9 mouse cellular contexts compared by ENCODE assay signal in genomic region chr6:31197631-31198338, GRCm38 (mm10).
DNase-seq lines count a peak whose midpoint lies in the region; ATAC-seq and TF ChIP-seq lines count a peak whose summit lies in the region.
"Had no signal": no experiment of that assay in that cellular context is flagged by ENCODE, and none has a peak within 500 bp of the region (broad histone marks: within the 10 kb centered on the region; RNA-seq: fewer than 3 reads in every experiment).

No protein-coding gene starts in this region.

- no peak for DNase-seq in kidney, postnatal 0 days (ENCODE audit: low spot score)
- DNase-seq in 3T3-L1 (ENCODE audit: low read depth, low spot score), result peak; percentile 48
- DNase-seq in cerebellum, postnatal 14 days, result peak; percentile 58 to 60
- DNase-seq in urinary bladder, postnatal 36 days (ENCODE audit: low spot score in 2 of 2), result no peak
- DNase-seq: adrenal gland, adult 2 months had no signal

- no peak for TF ChIP-seq POLR2A in ES-Bruce4 (IDR thresholded peaks at IDR 0.05; ENCODE audit: insufficient read depth, low read length)

- no peaks in the 10 kb centered on the region for H3K9me3 ChIP-seq in kidney, postnatal 0 days (replicated peaks; ENCODE audit: low read length)
- H3K9me3 ChIP-seq in kidney, embryonic 14.5 days (ENCODE audit: control insufficient read depth, low read length), result no peaks in the 10 kb centered on the region
- no peaks in the 10 kb centered on the region for H3K9me3 ChIP-seq in ES-Bruce4 (replicated peaks; ENCODE audit: control insufficient read depth, insufficient read depth, low read length, poor library complexity, severe bottlenecking)
- H3K9me3 ChIP-seq in hindbrain, embryonic 16.5 days (ENCODE audit: control insufficient read depth, low read length), result no peaks in the 10 kb centered on the region

- H3K27me3 ChIP-seq in kidney, postnatal 0 days (ENCODE audit: insufficient read depth, low read length), result no peaks in the 10 kb centered on the region
- H3K27me3 ChIP-seq in kidney, embryonic 14.5 days (ENCODE audit: control insufficient read depth, insufficient read depth, low read length), result no peaks in the 10 kb centered on the region
- H3K27me3 ChIP-seq in ES-Bruce4 (ENCODE audit: control insufficient read depth, insufficient read depth, low read length, poor library complexity, severe bottlenecking), result no peaks in the 10 kb centered on the region
- no peaks in the 10 kb centered on the region for H3K27me3 ChIP-seq in hindbrain, embryonic 16.5 days (replicated peaks; ENCODE audit: control insufficient read depth, insufficient read depth, low read length)

- TF ChIP-seq CTCF in kidney, postnatal 0 days (IDR thresholded peaks at IDR 0.05; ENCODE audit: low read depth), result peak; percentile 51
- peak; percentile 75 for TF ChIP-seq CTCF in ES-Bruce4 (IDR thresholded peaks at IDR 0.05; ENCODE audit: low read depth, low read length)

- WGBS in kidney, postnatal 0 days, result 52% methylated on average over 4 of the region's 4 CpGs
- WGBS in kidney, embryonic 14.5 days, result 62% methylated on average over 4 of the region's 4 CpGs
- 64% methylated on average over 4 of the region's 4 CpGs for WGBS in hindbrain, embryonic 16.5 days

- no peak overlapping the region for H3K4me3 ChIP-seq in kidney, postnatal 0 days (replicated peaks; ENCODE audit: low read depth, low read length)
- no peak overlapping the region for H3K4me3 ChIP-seq in kidney, embryonic 14.5 days (ENCODE audit: low read length)
- H3K4me3 ChIP-seq in ES-Bruce4 (ENCODE audit: low read depth, low read length), result no peak overlapping the region
- no peak overlapping the region for H3K4me3 ChIP-seq in hindbrain, embryonic 16.5 days (ENCODE audit: low read length)

- H3K36me3 ChIP-seq in kidney, postnatal 0 days (ENCODE audit: insufficient read depth, low read length), result no peaks in the 10 kb centered on the region
- H3K36me3 ChIP-seq in kidney, embryonic 14.5 days (ENCODE audit: control insufficient read depth, insufficient read depth, low read length), result no peaks in the 10 kb centered on the region
- H3K36me3 ChIP-seq in ES-Bruce4 (ENCODE audit: control insufficient read depth, insufficient read depth, low read length, poor library complexity, severe bottlenecking), result no peaks in the 10 kb centered on the region
- H3K36me3 ChIP-seq in hindbrain, embryonic 16.5 days (ENCODE audit: control insufficient read depth, insufficient read depth, low read length), result no peaks in the 10 kb centered on the region

- no peak overlapping the region for H3K9ac ChIP-seq in kidney, postnatal 0 days (ENCODE audit: low read depth, low read length)
- no peak overlapping the region for H3K9ac ChIP-seq in kidney, embryonic 14.5 days (ENCODE audit: low read depth, low read length)
- no peak overlapping the region for H3K9ac ChIP-seq in ES-Bruce4 (ENCODE audit: low read depth, poor library complexity, severe bottlenecking)
- no peak overlapping the region for H3K9ac ChIP-seq in hindbrain, embryonic 16.5 days (ENCODE audit: low read depth, low read length)

- no peak for TF ChIP-seq EP300 in ES-Bruce4 (IDR thresholded peaks at IDR 0.05; ENCODE audit: insufficient read depth, low read depth, low read length)

- no peak overlapping the region for H3K4me2 ChIP-seq in kidney, postnatal 0 days (ENCODE audit: low read length)
- no peak overlapping the region for H3K4me2 ChIP-seq in kidney, embryonic 14.5 days (replicated peaks; ENCODE audit: low read depth, low read length)
- no peak overlapping the region for H3K4me2 ChIP-seq in hindbrain, embryonic 16.5 days (ENCODE audit: low read length)

- no peaks in the 10 kb centered on the region for H3K4me1 ChIP-seq in kidney, postnatal 0 days (replicated peaks; ENCODE audit: insufficient read depth, low read length)
- no peaks in the 10 kb centered on the region for H3K4me1 ChIP-seq in kidney, embryonic 14.5 days (ENCODE audit: control insufficient read depth, insufficient read depth, low read length)
- H3K4me1 ChIP-seq in ES-Bruce4 (ENCODE audit: control insufficient read depth, insufficient read depth, low read length), result no peaks in the 10 kb centered on the region
- no peaks in the 10 kb centered on the region for H3K4me1 ChIP-seq in hindbrain, embryonic 16.5 days (ENCODE audit: control insufficient read depth, insufficient read depth, low read depth, low read length)

- H3K27ac ChIP-seq in kidney, postnatal 0 days, result no peak overlapping the region
- H3K27ac ChIP-seq in kidney, embryonic 14.5 days (ENCODE audit: low read depth, low read length), result no peak overlapping the region
- no peak overlapping the region for H3K27ac ChIP-seq in ES-Bruce4 (ENCODE audit: insufficient read depth, low read length)
- H3K27ac ChIP-seq in hindbrain, embryonic 16.5 days (ENCODE audit: low read depth, low read length), result no peak overlapping the region

- ATAC-seq in kidney, postnatal 0 days (replicated peaks; ENCODE audit: low FRiP score, low read depth), result no peak
- no peak for ATAC-seq in kidney, embryonic 14.5 days (ENCODE audit: low FRiP score, low TSS enrichment)
- no peak for ATAC-seq in inflammation-experienced regulatory T-cells, adult 6 months
- ATAC-seq in hindbrain, embryonic 16.5 days, result no peak

Comparison
In these comparisons a context has a peak if more than half of its experiments do, and no peak if none do; other contexts are left out.
1. DNase-seq: peak in 3T3-L1 (single experiment) and cerebellum, postnatal 14 days (2 of 2); none in kidney, postnatal 0 days (single experiment) and urinary bladder, postnatal 36 days (0 of 2).